Mouse (Mus musculus): ENCODE measurements around the gene Clec2l. TPM values are rescaled to one million over a fixed set of nuclear protein-coding genes. Genes with fewer than 3 reads are reported as not detected.

Clec2l gene
- 12.9 and 25.5 TPM in 2 replicates for polyA plus RNA-seq (2014; fragmentation: Nextera tagmentation; extraction: Ambion mirVana)

DNA sequence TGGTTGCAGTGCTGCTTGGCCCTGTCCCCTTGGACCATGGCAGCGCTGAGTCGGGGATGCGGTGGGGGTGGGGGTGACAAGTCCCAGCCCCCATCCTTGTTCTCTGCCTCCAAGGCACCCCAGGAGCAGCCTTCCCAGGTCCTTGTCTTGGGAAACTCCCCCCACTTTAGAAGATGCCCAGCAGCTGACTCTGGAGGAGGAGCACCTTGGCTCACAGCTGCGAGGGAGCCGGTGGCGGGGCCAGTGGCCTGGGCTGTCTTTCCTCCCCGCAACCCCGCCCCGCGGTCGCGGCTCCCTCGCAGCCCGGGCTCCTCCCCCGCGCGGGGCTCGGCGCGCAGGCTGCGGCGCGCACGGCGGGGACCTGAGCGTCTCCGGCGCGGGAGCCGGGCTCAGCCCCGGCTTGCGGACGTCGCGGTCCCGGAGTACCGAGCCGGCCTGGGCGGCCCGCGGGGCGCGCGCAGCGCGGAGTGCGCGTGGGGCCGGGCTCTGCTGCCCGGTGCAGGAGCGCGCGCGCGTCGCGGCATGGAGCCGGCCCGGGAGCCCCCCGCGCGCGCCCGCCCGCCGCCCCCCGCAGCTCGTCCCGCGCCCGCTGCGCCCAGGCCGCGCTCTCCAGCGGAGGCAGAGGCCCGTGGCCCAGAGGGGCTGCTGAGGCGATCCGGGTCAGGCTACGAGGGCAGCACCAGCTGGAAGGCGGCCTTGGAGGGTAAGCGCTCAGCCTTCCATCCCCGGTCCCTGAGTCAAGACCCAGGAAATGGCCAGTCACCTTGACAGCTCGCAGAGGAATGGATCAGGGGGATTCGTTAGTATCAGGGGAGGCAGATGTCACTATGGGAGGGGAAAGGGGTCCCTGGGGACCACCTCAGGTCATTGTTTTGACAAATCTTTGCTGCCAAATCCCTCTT lies at the start of gene Clec2l:
Gene Clec2l (plus strand): TSS at position 356 of the 902 bp plus-strand sequence.
- ATAC-seq (ENCODE audit: low FRiP score, low TSS enrichment) = peak; percentile 83

GRCm38 (mm10) chr6:38622406-38622805 lies 40.5 kb upstream of the Clec2l start:
- Histone ChIP-seq H3K4me3 (replicated peaks; ENCODE audit: low read depth, low read length) (no peak overlapping the region), H3K9me3 (ENCODE audit: control insufficient read depth, low read length) (0 out of 2 replicates have a peak, but pooled peaks cover 2% of the 10 kb centered on the region), H3K4me1 (ENCODE audit: control insufficient read depth, insufficient read depth, low read length) (no peaks in the 10 kb centered on the region), H3K27me3 (ENCODE audit: control insufficient read depth, insufficient read depth, low read length) (no peaks in the 10 kb centered on the region), H3K4me2 (ENCODE audit: low read length) (no peak overlapping the region), H3K9ac (replicated peaks; ENCODE audit: low read length) (no peak overlapping the region), H3K36me3 (ENCODE audit: control insufficient read depth, insufficient read depth, low read length) (peaks cover 31% of the 10 kb centered on the region), H3K27ac (replicated peaks; ENCODE audit: low read depth, low read length) (no peak overlapping the region)
- DNase-seq (no peak), ATAC-seq (ENCODE audit: low FRiP score, low TSS enrichment) (no peak)
- whole genome bisulfite sequencing = 90% methylated on average over 1 of the region's 1 CpGs

More for the DNA sequence above, at the start of gene Clec2l:
- Histone ChIP-seq H3K27me3 (ENCODE audit: control insufficient read depth, insufficient read depth, low read length) (peaks cover 8% of the 10 kb centered on the region; the same call in 1 of the 2 replicates), H3K4me3 (replicated peaks; ENCODE audit: low read depth, low read length) (peak within 1 kb of the TSS; percentile 50), H3K36me3 (ENCODE audit: control insufficient read depth, insufficient read depth, low read length) (no peaks in the 10 kb centered on the region), H3K9ac (replicated peaks; ENCODE audit: low read length) (peak within 1 kb of the TSS; percentile 84), H3K27ac (replicated peaks; ENCODE audit: low read depth, low read length) (peak within 1 kb of the TSS; percentile 70), H3K4me1 (ENCODE audit: control insufficient read depth, insufficient read depth, low read length) (0 out of 2 replicates have a peak, but pooled peaks cover 5% of the 10 kb centered on the region), H3K9me3 (ENCODE audit: control insufficient read depth, low read length) (no peaks in the 10 kb centered on the region), H3K4me2 (ENCODE audit: low read length) (peak within 1 kb of the TSS; percentile 78)
- under 1% methylated on average over 73 of the region's 84 CpGs for WGBS
- peak; percentile 82 for DNase-seq

DNA sequence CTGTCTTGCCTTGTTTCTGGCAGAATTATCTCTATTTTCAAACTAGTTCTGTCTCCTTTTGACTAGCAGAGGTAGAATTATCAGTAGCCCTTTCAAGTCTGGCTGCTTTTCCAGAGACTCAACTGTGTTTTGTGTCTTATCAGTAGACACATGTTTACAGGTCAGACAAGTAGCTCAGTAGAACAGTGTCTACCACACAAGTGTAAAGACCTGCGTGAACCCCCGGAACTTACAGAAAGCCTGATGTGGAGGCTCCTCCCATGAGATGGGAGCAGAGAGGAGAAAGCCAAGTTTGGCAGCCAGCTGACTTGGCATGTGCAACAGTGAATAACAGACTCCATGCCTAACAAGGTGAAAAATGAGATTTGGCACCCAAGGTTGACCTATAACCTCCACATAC lies 39.4 kb upstream of the Clec2l start:
- 97% methylated on average over 2 of the region's 2 CpGs for WGBS
- H3K36me3 ChIP-seq (ENCODE audit: control insufficient read depth, insufficient read depth, low read length) = peaks cover 21% of the 10 kb centered on the region
- no peak overlapping the region for H3K4me2 ChIP-seq (ENCODE audit: low read length)
- H3K27me3 ChIP-seq (ENCODE audit: control insufficient read depth, insufficient read depth, low read length) = no peaks in the 10 kb centered on the region
- H3K4me1 ChIP-seq (ENCODE audit: control insufficient read depth, insufficient read depth, low read length) = no peaks in the 10 kb centered on the region
- no peak for DNase-seq
- no peak overlapping the region for H3K4me3 ChIP-seq (replicated peaks; ENCODE audit: low read depth, low read length)
- no peak overlapping the region for H3K27ac ChIP-seq (replicated peaks; ENCODE audit: low read depth, low read length)
- no peak overlapping the region for H3K9ac ChIP-seq (replicated peaks; ENCODE audit: low read length)
- H3K9me3 ChIP-seq (ENCODE audit: control insufficient read depth, low read length) = no peaks in the 10 kb centered on the region
- ATAC-seq (ENCODE audit: low FRiP score, low TSS enrichment) = no peak

DNA sequence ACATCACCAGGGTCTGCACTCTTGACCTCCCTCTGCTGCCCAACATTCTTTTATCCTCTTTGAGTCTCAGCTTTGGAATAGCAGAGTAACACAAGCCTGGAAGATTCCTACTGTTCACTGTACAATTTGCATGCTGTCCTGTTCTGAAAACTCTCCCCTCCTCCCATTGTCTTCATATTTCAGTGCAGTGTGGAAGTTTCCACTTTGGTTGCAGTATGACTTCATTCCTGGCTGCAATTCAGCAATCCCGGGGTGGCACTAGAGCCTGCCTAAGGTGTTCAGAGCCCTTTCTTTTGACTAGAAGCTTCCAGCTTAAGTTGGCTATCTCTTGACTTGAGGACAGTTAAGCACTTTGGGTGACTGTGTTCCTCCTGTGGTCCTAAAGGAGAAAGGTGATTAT lies 38.4 kb upstream of the Clec2l start:
- no peak overlapping the region for H3K4me3 ChIP-seq (replicated peaks; ENCODE audit: low read depth, low read length)

DNA sequence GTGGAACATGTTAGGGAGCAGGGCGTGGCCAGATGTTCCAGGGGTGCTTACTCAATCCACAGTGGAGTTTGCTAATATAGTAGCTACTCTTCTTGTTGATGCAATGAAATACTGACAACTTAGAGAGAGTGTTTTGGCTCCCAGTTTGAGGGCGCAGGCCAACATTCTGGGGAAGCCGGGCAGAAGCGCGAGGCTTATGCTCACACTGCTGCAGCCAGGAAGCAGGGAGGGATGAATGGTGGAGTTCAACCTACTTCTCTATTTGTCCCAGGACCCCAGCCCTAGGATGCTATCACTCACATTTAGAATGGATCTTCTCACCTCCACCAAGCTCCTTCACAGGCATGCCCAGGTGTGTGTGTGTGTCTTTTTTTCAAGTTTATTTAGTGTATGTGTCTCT lies 36.8 kb upstream of the Clec2l start:
- WGBS = 98% methylated on average over 5 of the region's 5 CpGs
- no peaks in the 10 kb centered on the region for H3K9me3 ChIP-seq (ENCODE audit: control insufficient read depth, low read length)
- no peak overlapping the region for H3K9ac ChIP-seq (replicated peaks; ENCODE audit: low read length)
- H3K4me3 ChIP-seq (replicated peaks; ENCODE audit: low read depth, low read length) = no peak overlapping the region
- DNase-seq (no peak), ATAC-seq (ENCODE audit: low FRiP score, low TSS enrichment) (no peak)
- H3K27ac ChIP-seq (replicated peaks; ENCODE audit: low read depth, low read length) = no peak overlapping the region
- no peaks in the 10 kb centered on the region for H3K4me1 ChIP-seq (ENCODE audit: control insufficient read depth, insufficient read depth, low read length)
- no peaks in the 10 kb centered on the region for H3K27me3 ChIP-seq (ENCODE audit: control insufficient read depth, insufficient read depth, low read length)
- H3K36me3 ChIP-seq (ENCODE audit: control insufficient read depth, insufficient read depth, low read length) = 0 out of 2 replicates have a peak, but pooled peaks cover 6% of the 10 kb centered on the region
- H3K4me2 ChIP-seq (ENCODE audit: low read length) = no peak overlapping the region

More for the DNA sequence above, 38.4 kb upstream of the Clec2l start:
- Histone ChIP-seq H3K9me3 (ENCODE audit: control insufficient read depth, low read length) (no peaks in the 10 kb centered on the region), H3K4me1 (ENCODE audit: control insufficient read depth, insufficient read depth, low read length) (no peaks in the 10 kb centered on the region), H3K4me2 (ENCODE audit: low read length) (no peak overlapping the region), H3K27me3 (ENCODE audit: control insufficient read depth, insufficient read depth, low read length) (no peaks in the 10 kb centered on the region), H3K36me3 (ENCODE audit: control insufficient read depth, insufficient read depth, low read length) (peaks cover 15% of the 10 kb centered on the region), H3K9ac (replicated peaks; ENCODE audit: low read length) (no peak overlapping the region), H3K27ac (replicated peaks; ENCODE audit: low read depth, low read length) (no peak overlapping the region)
- ATAC-seq (ENCODE audit: low FRiP score, low TSS enrichment) = no peak
- DNase-seq = no peak
- WGBS = 91% methylated on average over 1 of the region's 1 CpGs

GRCm38 (mm10) chr6:38627081-38627480 lies 35.8 kb upstream of the Clec2l start:
- WGBS = 94% methylated on average over 4 of the region's 4 CpGs

DNA sequence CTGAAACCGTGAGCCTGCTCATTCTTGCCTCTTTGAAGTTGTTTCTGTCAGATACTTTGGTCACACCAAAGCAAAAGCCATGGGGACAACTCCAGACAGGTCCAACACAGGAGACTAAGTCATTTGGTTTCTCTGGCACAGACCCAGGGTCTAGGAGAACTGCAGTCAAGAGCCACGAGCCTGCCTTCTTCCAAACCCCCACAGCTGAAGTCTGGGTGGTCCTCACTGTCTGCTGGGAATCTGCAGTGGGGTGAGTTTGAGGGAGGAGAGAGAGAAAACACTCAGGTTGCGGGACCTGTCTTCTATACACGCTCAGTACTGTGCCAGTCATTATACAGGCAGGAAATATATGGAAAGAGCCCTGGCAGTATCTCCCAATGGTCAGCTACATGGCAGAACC lies 35.4 kb upstream of the Clec2l start:
- 0 out of 2 replicates have a peak, but pooled peaks cover 6% of the 10 kb centered on the region for H3K36me3 ChIP-seq (ENCODE audit: control insufficient read depth, insufficient read depth, low read length)
- H3K4me2 ChIP-seq (ENCODE audit: low read length) = no peak overlapping the region
- no peak overlapping the region for H3K9ac ChIP-seq (replicated peaks; ENCODE audit: low read length)
- ATAC-seq (ENCODE audit: low FRiP score, low TSS enrichment) (no peak), DNase-seq (no peak)
- WGBS = 76% methylated on average over 4 of the region's 4 CpGs
- no peaks in the 10 kb centered on the region for H3K27me3 ChIP-seq (ENCODE audit: control insufficient read depth, insufficient read depth, low read length)
- H3K4me3 ChIP-seq (replicated peaks; ENCODE audit: low read depth, low read length) = no peak overlapping the region
- H3K4me1 ChIP-seq (ENCODE audit: control insufficient read depth, insufficient read depth, low read length) = no peaks in the 10 kb centered on the region
- no peak overlapping the region for H3K27ac ChIP-seq (replicated peaks; ENCODE audit: low read depth, low read length)
- H3K9me3 ChIP-seq (ENCODE audit: control insufficient read depth, low read length) = no peaks in the 10 kb centered on the region

More at GRCm38 (mm10) chr6:38627081-38627480, 35.8 kb upstream of the Clec2l start:
- Histone ChIP-seq H3K27me3 (ENCODE audit: control insufficient read depth, insufficient read depth, low read length) (no peaks in the 10 kb centered on the region), H3K4me1 (ENCODE audit: control insufficient read depth, insufficient read depth, low read length) (no peaks in the 10 kb centered on the region), H3K9ac (replicated peaks; ENCODE audit: low read length) (no peak overlapping the region), H3K36me3 (ENCODE audit: control insufficient read depth, insufficient read depth, low read length) (0 out of 2 replicates have a peak, but pooled peaks cover 6% of the 10 kb centered on the region), H3K27ac (replicated peaks; ENCODE audit: low read depth, low read length) (no peak overlapping the region), H3K9me3 (ENCODE audit: control insufficient read depth, low read length) (no peaks in the 10 kb centered on the region), H3K4me3 (replicated peaks; ENCODE audit: low read depth, low read length) (no peak overlapping the region), H3K4me2 (ENCODE audit: low read length) (no peak overlapping the region)
- ATAC-seq (ENCODE audit: low FRiP score, low TSS enrichment) = no peak
- DNase-seq = no peak

GRCm38 (mm10) chr6:38629556-38629955 lies 33.3 kb upstream of the Clec2l start:
- WGBS = 91% methylated on average over 1 of the region's 1 CpGs

More at GRCm38 (mm10) chr6:38629556-38629955, 33.3 kb upstream of the Clec2l start:
- H3K36me3 ChIP-seq (ENCODE audit: control insufficient read depth, insufficient read depth, low read length) = 0 out of 2 replicates have a peak, but pooled peaks cover 4% of the 10 kb centered on the region
- no peaks in the 10 kb centered on the region for H3K9me3 ChIP-seq (ENCODE audit: control insufficient read depth, low read length)
- H3K9ac ChIP-seq (replicated peaks; ENCODE audit: low read length) = no peak overlapping the region
- ATAC-seq (ENCODE audit: low FRiP score, low TSS enrichment) (no peak), DNase-seq (no peak)
- H3K27ac ChIP-seq (replicated peaks; ENCODE audit: low read depth, low read length) = no peak overlapping the region
- H3K4me1 ChIP-seq (ENCODE audit: control insufficient read depth, insufficient read depth, low read length) = no peaks in the 10 kb centered on the region
- no peak overlapping the region for H3K4me2 ChIP-seq (ENCODE audit: low read length)
- H3K4me3 ChIP-seq (replicated peaks; ENCODE audit: low read depth, low read length) = no peak overlapping the region
- peaks cover 7% of the 10 kb centered on the region; the same call in 1 of the 2 replicates for H3K27me3 ChIP-seq (ENCODE audit: control insufficient read depth, insufficient read depth, low read length)

Measured in midbrain, embryonic 14.5 days (tissue).